Mouse (Mus musculus) forebrain, embryonic 12.5 days (tissue): ENCODE data around the gene Vps41. TPM values are rescaled to one million over a fixed set of nuclear protein-coding genes. Genes with fewer than 3 reads are reported as not detected.

Experiments
- ATAC-seq: fragments of 200-750 bp; cut with Nextera tagmentation; 2 replicates; pipeline ENCODE4 v1.8.0; 2017; ENCODE audit warnings: moderate TSS enrichment; ENCODE audit not compliant: low FRiP score
- H3K27ac ChIP-seq: fragments of 300-500 bp; sonication (generic); 2 replicates; pipeline ENCODE4 v1.5.1; 2016; ENCODE audit warnings: mild to moderate bottlenecking
- H3K27me3 ChIP-seq: fragments of 300-500 bp; sonication (generic); 2 replicates; pipeline ENCODE4 v1.6.1; 2016; ENCODE audit warnings: mild to moderate bottlenecking
- H3K36me3 ChIP-seq: fragments of 300-500 bp; sonication (generic); replicated peaks from 2 replicates; pipeline ENCODE4 v1.6.1; 2016; ENCODE audit warnings: mild to moderate bottlenecking
- H3K4me1 ChIP-seq: fragments of 300-500 bp; sonication (generic); 2 replicates; pipeline ENCODE4 v1.6.1; 2016
- H3K4me2 ChIP-seq: fragments of 300-500 bp; sonication (generic); 2 replicates; pipeline ENCODE4 v1.6.1; 2016; ENCODE audit warnings: mild to moderate bottlenecking, moderate library complexity
- H3K4me3 ChIP-seq: fragments of 300-500 bp; sonication (generic); replicated peaks from 2 replicates; pipeline ENCODE4 v1.5.1; 2016; ENCODE audit warnings: mild to moderate bottlenecking
- H3K9ac ChIP-seq: fragments of 300-500 bp; sonication (generic); 2 replicates; pipeline ENCODE4 v1.6.1; 2016; ENCODE audit warnings: mild to moderate bottlenecking
- H3K9me3 ChIP-seq: fragments of 300-500 bp; sonication (generic); 2 replicates; pipeline ENCODE4 v1.6.1; 2016
- WGBS: fragments of 180-500 bp; shearing (Covaris S2); methylation state at CpG from one replicate; pipeline ENCODE4 v1.1.7; 2016; 5-methylcytosine and 5-hydroxymethylcytosine counted together
- polyA plus RNA-seq: library from polyadenylated mRNA; unstranded; fragments of >200 nt; fragmentation: Nextera tagmentation; extraction: Ambion mirVana; gene quantifications from 2 replicates; pipeline ENCODE4 v1.2.1, GENCODE M21; 2016

Gene Vps41
- polyA plus RNA-seq, 1 experiment from 2014 or later, result 95.8 TPM

DNA sequence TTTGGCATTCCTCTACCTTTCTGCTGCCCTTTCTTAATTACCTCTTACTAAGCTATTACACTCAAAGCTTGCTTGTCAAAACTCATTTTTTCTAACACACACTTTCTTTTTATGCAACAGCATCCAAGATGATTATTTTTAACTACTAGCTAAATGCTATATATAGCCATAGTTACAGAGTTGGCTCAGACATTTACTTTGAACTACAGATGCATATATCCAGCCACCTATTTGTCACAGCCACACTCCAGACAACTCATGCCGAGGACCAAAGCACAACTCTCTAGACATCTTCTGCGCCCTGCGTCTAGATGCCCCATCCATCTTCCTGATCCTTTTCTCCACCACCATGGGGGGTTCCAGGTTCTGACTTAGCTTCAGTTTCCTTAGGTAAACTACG, 197.7 kb downstream of the Vps41 start:
- Histone ChIP-seq H3K4me3 (no peak overlapping the region), H3K27me3 (no peaks in the 10 kb centered on the region), H3K4me2 (no peak overlapping the region), H3K27ac (no peak overlapping the region), H3K36me3 (no peaks in the 10 kb centered on the region), H3K4me1 (no peaks in the 10 kb centered on the region), H3K9me3 (no peaks in the 10 kb centered on the region), H3K9ac (no peak overlapping the region)
- ATAC-seq, result no peak
- WGBS, result 95% methylated on average over 4 of the region's 4 CpGs

Other genes with a start within 250 kb of the Vps41 start
- gene Amph, start 230.9 kb downstream of the Vps41 start, polyA plus RNA-seq, result 10.8 and 11.7 TPM in 2 replicates